Mouse (Mus musculus) liver, postnatal 0 days (tissue): ENCODE measurements around the gene Phf11d.

Source experiments
- CTCF ChIP-seq: sonication (generic); IDR thresholded peaks from 2 replicates; pipeline ENCODE4 v1.5.1; 2016; ENCODE audit warnings: antibody characterized with exemption, low read depth
- EP300 ChIP-seq: IDR thresholded peaks from 2 replicates; pipeline ENCODE4 v1.6.1; 2016; ENCODE audit warnings: antibody characterized with exemption, low read depth, mild to moderate bottlenecking

GRCm38 (mm10) chr14:59339541-59339940 is 25.7 kb downstream of the Phf11d start:
- TF ChIP-seq CTCF (no peak), EP300 (no peak)
